Mouse (Mus musculus): Measurements from ENCODE around the gene Gdf9.

DNA sequence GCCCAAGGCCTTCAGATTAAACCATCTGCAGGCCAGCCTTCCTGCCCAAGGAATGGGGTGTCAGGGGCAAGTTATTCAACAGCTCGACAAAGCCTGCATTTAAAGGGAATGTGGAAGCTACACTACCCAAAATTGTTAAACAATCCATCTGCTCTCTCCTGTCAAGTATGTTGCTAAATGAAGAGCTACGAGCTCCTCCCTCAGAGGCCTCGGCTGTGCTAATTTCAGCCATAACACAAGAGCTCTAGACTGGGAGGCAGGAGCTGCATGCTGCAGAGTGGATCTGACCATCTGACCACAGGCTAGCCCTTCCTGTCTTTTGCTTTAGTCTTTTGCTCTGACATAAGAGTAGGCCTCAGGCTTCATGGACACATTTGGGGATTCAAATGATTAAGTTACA, 5.6 kb upstream of the Gdf9 start:
- no peak for TF ChIP-seq CTCF (IDR thresholded peaks at IDR 0.05; ENCODE audit: low read depth)
- TF ChIP-seq EP300 (IDR thresholded peaks at IDR 0.05; ENCODE audit: low read depth): no peak

Measured in heart, postnatal 0 days (tissue).